Mouse (Mus musculus): Measurements from ENCODE around the gene Palld.

Gene Palld

GRCm38 (mm10) chr8:61515110-61515930 is 387.2 kb downstream of the Palld start:
- no peak for DNase-seq (ENCODE audit: low spot score in 2 of 2)

GRCm38 (mm10) chr8:61502277-61502676 is 400.2 kb downstream of the Palld start:
- no peak for DNase-seq (ENCODE audit: low spot score in 2 of 2)

- no peak for DNase-seq (ENCODE audit: low spot score in 2 of 2)
These were observed 401.6 kb downstream of the Palld start for GRCm38 (mm10) chr8:61500914-61501313.

- DNase-seq (ENCODE audit: low spot score in 2 of 2), result no peak
These were observed 403.5 kb downstream of the Palld start for GRCm38 (mm10) chr8:61499035-61499434.

GRCm38 (mm10) chr8:61497110-61497509 is 405.4 kb downstream of the Palld start:
- no peak for DNase-seq (ENCODE audit: low spot score in 2 of 2)

GRCm38 (mm10) chr8:61488631-61489030 is 413.9 kb downstream of the Palld start:
- no peak for DNase-seq (ENCODE audit: low spot score in 2 of 2)

- DNase-seq (ENCODE audit: low spot score in 2 of 2), result peak; percentile 79 to 82
These were observed 414.8 kb downstream of the Palld start, which contains the start of gene Cbr4 for GRCm38 (mm10) chr8:61487597-61488156. Gene Cbr4, plus strand, starts transcription at chr8:61487734.

- DNase-seq (ENCODE audit: low spot score in 2 of 2), result no peak
These were observed 415.5 kb downstream of the Palld start for GRCm38 (mm10) chr8:61486923-61487529.

GRCm38 (mm10) chr8:61480260-61480967 is 422.1 kb downstream of the Palld start:
- no peak for DNase-seq (ENCODE audit: low spot score in 2 of 2)

- DNase-seq (ENCODE audit: low spot score in 2 of 2), result peak; percentile 39 to 43
These were observed 422.8 kb downstream of the Palld start for GRCm38 (mm10) chr8:61479506-61480214.

- no peak for DNase-seq (ENCODE audit: low spot score in 2 of 2)
These were observed 423.7 kb downstream of the Palld start for GRCm38 (mm10) chr8:61478793-61479192.

- DNase-seq (ENCODE audit: low spot score in 2 of 2), result no peak
These were observed 424.3 kb downstream of the Palld start for GRCm38 (mm10) chr8:61478150-61478549.

- DNase-seq (ENCODE audit: low spot score in 2 of 2), result no peak
These were observed 426.3 kb downstream of the Palld start for GRCm38 (mm10) chr8:61476160-61476559.

- DNase-seq (ENCODE audit: low spot score in 2 of 2), result peak in 1 of 2 experiments; percentile 13
These were observed 427.2 kb downstream of the Palld start for GRCm38 (mm10) chr8:61475251-61475673.

GRCm38 (mm10) chr8:61470213-61470612 is 432.3 kb downstream of the Palld start:
- DNase-seq (ENCODE audit: low spot score in 2 of 2), result no peak

GRCm38 (mm10) chr8:61467553-61467815 is 435.0 kb downstream of the Palld start:
- no peak for DNase-seq (ENCODE audit: low spot score in 2 of 2)

- no peak for DNase-seq (ENCODE audit: low spot score in 2 of 2)
These were observed 435.6 kb downstream of the Palld start for GRCm38 (mm10) chr8:61466696-61467552.

GRCm38 (mm10) chr8:61464393-61464792 is 438.1 kb downstream of the Palld start:
- DNase-seq (ENCODE audit: low spot score in 2 of 2), result no peak

- no peak for DNase-seq (ENCODE audit: low spot score in 2 of 2)
These were observed 440.3 kb downstream of the Palld start for GRCm38 (mm10) chr8:61462221-61462620.

All from urinary bladder, adult 18-20 months (tissue).